Mouse (Mus musculus) midbrain, embryonic 13.5 days (tissue): Measurements from ENCODE around the gene Khsrp. TPM values are rescaled to one million over a fixed set of nuclear protein-coding genes. Genes with fewer than 3 reads are reported as not detected.
"Not testable (repeated sequence)": the region's sequence is repeated elsewhere in the genome, so short reads cannot be mapped to it uniquely, and the experiment has no call there.

Experiments used
- ATAC-seq: fragments of 200-750 bp; cut with Nextera tagmentation; 2 replicates; pipeline ENCODE4 v1.8.0; 2017; ENCODE audit warnings: mild to moderate bottlenecking, moderate TSS enrichment, moderate library complexity
- H3K27ac ChIP-seq: fragments of 300-500 bp; sonication (generic); 2 replicates; pipeline ENCODE4 v1.5.1; 2015; ENCODE audit warnings: inconsistent platforms, mild to moderate bottlenecking, moderate library complexity
- H3K27me3 ChIP-seq: fragments of 300-500 bp; sonication (generic); 2 replicates; pipeline ENCODE4 v1.6.1; 2015; ENCODE audit warnings: mild to moderate bottlenecking, inconsistent platforms
- H3K36me3 ChIP-seq: fragments of 300-500 bp; sonication (generic); 2 replicates; pipeline ENCODE4 v1.6.1; 2015; ENCODE audit warnings: mild to moderate bottlenecking, inconsistent platforms
- H3K4me1 ChIP-seq: fragments of 300-500 bp; sonication (generic); replicated peaks from 2 replicates; pipeline ENCODE4 v1.6.1; 2015; ENCODE audit warnings: inconsistent platforms
- H3K4me2 ChIP-seq: fragments of 300-500 bp; sonication (generic); replicated peaks from 2 replicates; pipeline ENCODE4 v1.6.1; 2015; ENCODE audit warnings: moderate library complexity, mild to moderate bottlenecking, inconsistent platforms
- H3K4me3 ChIP-seq: fragments of 300-500 bp; sonication (generic); replicated peaks from 2 replicates; pipeline ENCODE4 v1.5.1; 2015; ENCODE audit warnings: mild to moderate bottlenecking, inconsistent platforms
- H3K9ac ChIP-seq: fragments of 300-500 bp; sonication (generic); replicated peaks from 2 replicates; pipeline ENCODE4 v1.6.1; 2015; ENCODE audit warnings: mild to moderate bottlenecking, inconsistent platforms
- H3K9me3 ChIP-seq: fragments of 300-500 bp; sonication (generic); 2 replicates; pipeline ENCODE4 v1.6.1; 2016; ENCODE audit warnings: mild to moderate bottlenecking, inconsistent platforms
- WGBS: fragments of 180-500 bp; shearing (Covaris S2); methylation state at CpG from one replicate; pipeline ENCODE4 v1.1.7; 2015; 5-methylcytosine and 5-hydroxymethylcytosine counted together
- polyA plus RNA-seq: library from polyadenylated mRNA; unstranded; fragments of >200 nt; fragmentation: Nextera tagmentation; extraction: Ambion mirVana; gene quantifications from 2 replicates; pipeline ENCODE4 v1.2.1, GENCODE M21; 2015

Gene Khsrp
- polyA plus RNA-seq, 1 experiment from 2014 or later = 39.1 TPM

- Histone ChIP-seq H3K36me3 (peaks cover 27% of the 10 kb centered on the region), H3K4me3 (peak within 1 kb of the TSS; percentile 89), H3K4me2 (peak within 1 kb of the TSS; percentile 74), H3K9ac (peak within 1 kb of the TSS; percentile 85), H3K27me3 (peaks cover 34% of the 10 kb centered on the region), H3K27ac (peak within 1 kb of the TSS; percentile 85), H3K4me1 (peaks cover 29% of the 10 kb centered on the region), H3K9me3 (no peaks in the 10 kb centered on the region)
- WGBS = under 1% methylated on average over 38 of the region's 45 CpGs
- ATAC-seq = peak; percentile 74
Observed at GRCm38 (mm10) chr17:57059486-57059977, 28.2 kb upstream of the Khsrp start, which contains the start of gene Slc25a23. Gene Slc25a23 (minus strand): TSS chr17:57059863.

GRCm38 (mm10) chr17:57058891-57059485 is 27.7 kb upstream of the Khsrp start, which contains the start of gene Crb3:
Gene Crb3 (plus strand): TSS chr17:57059105.
- H3K27ac ChIP-seq = peak within 1 kb of the TSS; percentile 85
- H3K4me2 ChIP-seq = peak within 1 kb of the TSS; percentile 74
- peaks cover 29% of the 10 kb centered on the region for H3K27me3 ChIP-seq
- 1% methylated on average over 20 of the region's 22 CpGs for WGBS
- ATAC-seq = peak; percentile 28
- H3K4me1 ChIP-seq = peaks cover 29% of the 10 kb centered on the region
- H3K4me3 ChIP-seq = peak within 1 kb of the TSS; percentile 89
- peaks cover 33% of the 10 kb centered on the region for H3K36me3 ChIP-seq
- H3K9ac ChIP-seq = peak within 1 kb of the TSS; percentile 85
- no peaks in the 10 kb centered on the region for H3K9me3 ChIP-seq

GRCm38 (mm10) chr17:57056246-57056645 is 24.9 kb upstream of the Khsrp start:
- Histone ChIP-seq H3K9ac (no peak overlapping the region), H3K27ac (no peak overlapping the region), H3K36me3 (peaks cover 60% of the 10 kb centered on the region), H3K9me3 (no peaks in the 10 kb centered on the region), H3K4me2 (no peak overlapping the region), H3K4me3 (no peak overlapping the region), H3K27me3 (peaks cover 4% of the 10 kb centered on the region), H3K4me1 (peaks cover 18% of the 10 kb centered on the region)
- 88% methylated on average over 3 of the region's 3 CpGs for WGBS
- ATAC-seq = no peak

GRCm38 (mm10) chr17:57051679-57052078 is 20.4 kb upstream of the Khsrp start:
- 86% methylated on average over 4 of the region's 4 CpGs for WGBS
- not testable (repeated sequence) for H3K9ac ChIP-seq, H3K4me2 ChIP-seq, H3K27ac ChIP-seq, H3K4me3 ChIP-seq, H3K9me3 ChIP-seq, H3K27me3 ChIP-seq, H3K4me1 ChIP-seq, ATAC-seq
- peaks cover 92% of the 10 kb centered on the region for H3K36me3 ChIP-seq

- no peaks in the 10 kb centered on the region for H3K9me3 ChIP-seq
- no peak overlapping the region for H3K9ac ChIP-seq
- no peak for ATAC-seq
- 94% methylated on average over 3 of the region's 3 CpGs for WGBS
- H3K36me3 ChIP-seq = peaks cover 85% of the 10 kb centered on the region
- no peaks in the 10 kb centered on the region for H3K4me1 ChIP-seq
- H3K27ac ChIP-seq = no peak overlapping the region
- H3K27me3 ChIP-seq = no peaks in the 10 kb centered on the region
- no peak overlapping the region for H3K4me2 ChIP-seq
- H3K4me3 ChIP-seq = no peak overlapping the region
Observed at GRCm38 (mm10) chr17:57048816-57049215, 17.5 kb upstream of the Khsrp start.

GRCm38 (mm10) chr17:57047406-57047805 is 16.1 kb upstream of the Khsrp start:
- H3K27me3 ChIP-seq = no peaks in the 10 kb centered on the region
- H3K9ac ChIP-seq = no peak overlapping the region
- no peaks in the 10 kb centered on the region for H3K9me3 ChIP-seq
- WGBS = 41% methylated on average over 5 of the region's 5 CpGs
- peaks cover 71% of the 10 kb centered on the region for H3K36me3 ChIP-seq
- H3K4me1 ChIP-seq = no peaks in the 10 kb centered on the region
- ATAC-seq = peak; percentile 48
- H3K27ac ChIP-seq = no peak overlapping the region
- no peak overlapping the region for H3K4me2 ChIP-seq
- H3K4me3 ChIP-seq = no peak overlapping the region

- no peak within 1 kb of the TSS for H3K4me2 ChIP-seq
- peaks cover 20% of the 10 kb centered on the region for H3K36me3 ChIP-seq
- no peak for ATAC-seq
- H3K9ac ChIP-seq = no peak within 1 kb of the TSS
- H3K4me1 ChIP-seq = no peaks in the 10 kb centered on the region
- no peak within 1 kb of the TSS for H3K4me3 ChIP-seq
- no peaks in the 10 kb centered on the region for H3K9me3 ChIP-seq
- H3K27ac ChIP-seq = no peak within 1 kb of the TSS
- H3K27me3 ChIP-seq = peaks cover 15% of the 10 kb centered on the region
- WGBS = 76% methylated on average over 8 of the region's 8 CpGs
Observed at GRCm38 (mm10) chr17:57041554-57041953, 10.2 kb upstream of the Khsrp start, which contains the start of gene Slc25a41. Gene Slc25a41 (minus strand): TSS chr17:57041654.

- no peaks in the 10 kb centered on the region for H3K4me1 ChIP-seq
- H3K27ac ChIP-seq = no peak overlapping the region
- no peaks in the 10 kb centered on the region for H3K9me3 ChIP-seq
- H3K4me3 ChIP-seq = no peak overlapping the region
- no peaks in the 10 kb centered on the region for H3K36me3 ChIP-seq
- ATAC-seq = no peak
- no peak overlapping the region for H3K4me2 ChIP-seq
- WGBS = 43% methylated on average over 8 of the region's 8 CpGs
- H3K27me3 ChIP-seq = peaks cover 18% of the 10 kb centered on the region
- H3K9ac ChIP-seq = no peak overlapping the region
Observed at GRCm38 (mm10) chr17:57038978-57039377, 7.7 kb upstream of the Khsrp start.

GRCm38 (mm10) chr17:57032854-57033253 is 1.5 kb upstream of the Khsrp start:
- 87% methylated on average over 4 of the region's 4 CpGs for WGBS
- Histone ChIP-seq H3K4me3 (no peak overlapping the region), H3K9me3 (no peaks in the 10 kb centered on the region), H3K36me3 (peaks cover 10% of the 10 kb centered on the region), H3K4me2 (peak overlapping the region; percentile 53), H3K27ac (no peak overlapping the region), H3K27me3 (peaks cover 6% of the 10 kb centered on the region; the same call in 1 of the 2 replicates), H3K4me1 (peaks cover 22% of the 10 kb centered on the region), H3K9ac (no peak overlapping the region)
- no peak for ATAC-seq

GRCm38 (mm10) chr17:57031661-57032420 is 519 bp upstream of the Khsrp start:
- Histone ChIP-seq H3K27me3 (peaks cover 4% of the 10 kb centered on the region; the same call in 1 of the 2 replicates), H3K36me3 (peaks cover 20% of the 10 kb centered on the region), H3K4me1 (peaks cover 25% of the 10 kb centered on the region), H3K27ac (peak overlapping the region; percentile 85), H3K9ac (peak overlapping the region; percentile 54), H3K9me3 (no peaks in the 10 kb centered on the region), H3K4me3 (peak overlapping the region; percentile 38), H3K4me2 (peak overlapping the region; percentile 53)
- under 1% methylated on average over 38 of the region's 38 CpGs for WGBS
- ATAC-seq = peak; percentile 99

GRCm38 (mm10) chr17:57029691-57030090 is 1.6 kb downstream of the Khsrp start:
- peak overlapping the region; percentile 99 for H3K9ac ChIP-seq
- no peak overlapping the region for H3K27ac ChIP-seq
- peaks cover 25% of the 10 kb centered on the region for H3K4me1 ChIP-seq
- H3K9me3 ChIP-seq = no peaks in the 10 kb centered on the region
- peak overlapping the region; percentile 93 for H3K4me3 ChIP-seq
- peaks cover 42% of the 10 kb centered on the region for H3K36me3 ChIP-seq
- no peak for ATAC-seq
- 55% methylated on average over 8 of the region's 8 CpGs for WGBS
- H3K27me3 ChIP-seq = no peaks in the 10 kb centered on the region
- H3K4me2 ChIP-seq = peak overlapping the region; percentile 94

GRCm38 (mm10) chr17:57027471-57027870 is 3.9 kb downstream of the Khsrp start:
- ATAC-seq = no peak
- WGBS = 93% methylated on average over 4 of the region's 4 CpGs

More at GRCm38 (mm10) chr17:57027471-57027870, 3.9 kb downstream of the Khsrp start:
- H3K4me3 ChIP-seq = no peak overlapping the region
- peaks cover 23% of the 10 kb centered on the region for H3K4me1 ChIP-seq
- no peak overlapping the region for H3K4me2 ChIP-seq
- no peak overlapping the region for H3K27ac ChIP-seq
- H3K36me3 ChIP-seq = peaks cover 64% of the 10 kb centered on the region
- H3K27me3 ChIP-seq = no peaks in the 10 kb centered on the region
- no peak overlapping the region; the same call in 1 of the 2 replicates for H3K9ac ChIP-seq
- no peaks in the 10 kb centered on the region for H3K9me3 ChIP-seq
